Mouse (Mus musculus) spleen, adult 2 months (tissue): ENCODE measurements around the gene Lrrc41.

Experiments
- CTCF ChIP-seq: fragments of 200-500 bp; IDR thresholded peaks from 2 replicates; pipeline ENCODE4 v1.5.1; 2011; ENCODE audit warnings: mild to moderate bottlenecking, inconsistent platforms; ENCODE audit not compliant: insufficient read depth, insufficient read length, insufficient replicate concordance; ENCODE audit errors: extremely low read depth
- POLR2A ChIP-seq: fragments of 200-500 bp; IDR thresholded peaks from 2 replicates; pipeline ENCODE4 v1.6.1; 2011; ENCODE audit warnings: low read depth, low read length, inconsistent platforms

- TF ChIP-seq CTCF (no peak), POLR2A (no peak)
These were observed 1.9 kb upstream of the Lrrc41 start for GRCm38 (mm10) chr4:116073146-116073545.
